Mouse (Mus musculus) myocyte (in vitro differentiated cells): ENCODE measurements at regions not wholly inside any gene's neighbourhood (a gene's known extent, or its start where the extent isn't known, plus 50 kb on each side); places are given as distances from the start of the nearest gene placed in this dataset.

Experiments
- H3K27me3 ChIP-seq: one replicate; pipeline ENCODE4 v1.6.1; 2011; ENCODE audit not compliant: control insufficient read depth, insufficient read depth, insufficient read length
- H3K36me3 ChIP-seq: one replicate; pipeline ENCODE4 v1.6.1; 2011; ENCODE audit not compliant: control insufficient read depth, insufficient read depth
- H3K4me2 ChIP-seq: one replicate; pipeline ENCODE4 v1.6.1; 2011; ENCODE audit warnings: low read depth, control low read depth
- H3K4me3 ChIP-seq: one replicate; pipeline ENCODE4 v1.5.1; 2011; ENCODE audit warnings: mild to moderate bottlenecking, control low read depth, moderate library complexity
- H3K79me2 ChIP-seq: one replicate; pipeline ENCODE4 v1.6.1; 2011; ENCODE audit not compliant: control insufficient read depth, insufficient read depth
- H3ac ChIP-seq: one replicate; pipeline ENCODE4 v1.6.1; 2011; ENCODE audit not compliant: control insufficient read depth, insufficient read length
- CEBPB ChIP-seq: IDR thresholded peaks from 2 replicates; pipeline ENCODE4 v1.6.1; 2011; ENCODE audit warnings: mild to moderate bottlenecking, moderate library complexity; ENCODE audit not compliant: poor library complexity, insufficient read depth, severe bottlenecking
- E2F4 ChIP-seq: IDR thresholded peaks from one replicate; pipeline ENCODE4 v1.6.1; 2011; ENCODE audit warnings: mild to moderate bottlenecking, control low read depth, moderate library complexity; ENCODE audit not compliant: insufficient read depth
- MAX ChIP-seq: IDR thresholded peaks from one replicate; pipeline ENCODE4 v1.6.1; 2011; ENCODE audit warnings: low read depth, mild to moderate bottlenecking, control low read depth
- MYOD1 ChIP-seq, 3 experiments: IDR thresholded peaks; one replicate each; pipeline ENCODE4 v1.6.1; 2011; ENCODE audit warnings: control low read depth in 2 of 3, low read depth in 2 of 3, mild to moderate bottlenecking in 2 of 3, moderate library complexity in 1 of 3; ENCODE audit not compliant: insufficient read length in 2 of 3, control insufficient read depth in 1 of 3
- MYOG ChIP-seq, 3 experiments: IDR thresholded peaks; one replicate each; pipeline ENCODE4 v1.6.1; 2011; ENCODE audit warnings: control low read depth in 2 of 3, low read depth in 2 of 3, mild to moderate bottlenecking in 2 of 3; ENCODE audit not compliant: insufficient read length in 2 of 3, control insufficient read depth in 1 of 3, insufficient read depth in 1 of 3
- POLR2A ChIP-seq: IDR thresholded peaks from one replicate; pipeline ENCODE4 v1.6.1; 2011; ENCODE audit warnings: low read depth, mild to moderate bottlenecking, control low read depth, moderate library complexity; ENCODE audit not compliant: insufficient read length
- POLR2AphosphoS2 ChIP-seq: IDR thresholded peaks from one replicate; pipeline ENCODE4 v1.6.1; 2011; ENCODE audit warnings: low read depth, control low read depth; ENCODE audit not compliant: insufficient read length
- REST ChIP-seq: IDR thresholded peaks from one replicate; pipeline ENCODE4 v1.6.1; 2011; ENCODE audit warnings: mild to moderate bottlenecking, control low read depth, moderate library complexity; ENCODE audit not compliant: insufficient read depth, insufficient read length
- SRF ChIP-seq: IDR thresholded peaks from one replicate; pipeline ENCODE4 v1.6.1; 2011; ENCODE audit warnings: low read depth; ENCODE audit not compliant: control insufficient read depth, insufficient read length
- TCF12 ChIP-seq: IDR thresholded peaks from one replicate; pipeline ENCODE4 v1.6.1; 2011; ENCODE audit warnings: mild to moderate bottlenecking, control low read depth; ENCODE audit not compliant: poor library complexity, insufficient read depth, severe bottlenecking
- TCF3 ChIP-seq: IDR thresholded peaks from one replicate; pipeline ENCODE4 v1.6.1; 2011; ENCODE audit warnings: low read depth, control low read depth; ENCODE audit not compliant: insufficient read length
- USF1 ChIP-seq: IDR thresholded peaks from one replicate; pipeline ENCODE4 v1.6.1; 2011; ENCODE audit warnings: low read depth, mild to moderate bottlenecking, control low read depth, moderate library complexity

DNA sequence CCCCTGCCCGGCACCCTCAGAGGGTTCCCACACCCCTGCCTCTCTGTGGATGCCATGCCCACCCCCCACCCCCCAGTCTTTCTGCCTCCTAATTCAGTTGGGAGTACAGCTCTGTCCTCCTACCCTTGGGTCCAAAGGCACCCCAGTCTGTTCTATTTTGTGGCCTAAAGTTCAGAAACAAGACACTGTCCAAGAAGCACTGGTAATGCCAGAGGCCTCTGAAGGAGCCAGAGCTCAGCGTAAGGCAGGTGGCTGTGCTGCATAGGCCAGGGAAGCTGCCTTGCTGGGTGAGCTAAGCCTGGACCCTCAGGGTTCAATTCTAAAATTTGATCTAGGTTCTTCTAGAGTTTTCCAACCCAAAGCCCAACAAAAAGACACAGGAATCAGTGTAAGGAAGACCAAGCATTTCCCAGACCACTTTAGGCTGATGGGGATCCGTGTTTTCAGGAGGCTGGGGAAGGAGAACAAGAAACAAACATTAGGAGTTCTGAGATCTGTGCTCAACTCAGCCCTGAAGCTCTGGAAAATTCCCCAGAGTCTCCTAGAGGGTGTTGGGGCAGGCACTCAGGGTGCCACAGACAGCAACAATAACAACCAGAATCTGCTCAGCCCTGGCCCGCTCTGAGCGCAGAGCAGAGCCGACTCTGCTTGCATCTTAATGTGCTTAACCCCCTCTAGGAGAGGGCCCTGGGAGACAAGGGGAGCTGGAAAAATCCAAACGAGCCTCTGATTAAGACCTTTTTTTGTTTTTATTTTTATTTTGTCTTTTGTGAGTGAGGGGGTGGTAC is 81.0 kb downstream of the 1700001O22Rik start:
- H3K4me2 ChIP-seq: peak overlapping the region; percentile 100

DNA sequence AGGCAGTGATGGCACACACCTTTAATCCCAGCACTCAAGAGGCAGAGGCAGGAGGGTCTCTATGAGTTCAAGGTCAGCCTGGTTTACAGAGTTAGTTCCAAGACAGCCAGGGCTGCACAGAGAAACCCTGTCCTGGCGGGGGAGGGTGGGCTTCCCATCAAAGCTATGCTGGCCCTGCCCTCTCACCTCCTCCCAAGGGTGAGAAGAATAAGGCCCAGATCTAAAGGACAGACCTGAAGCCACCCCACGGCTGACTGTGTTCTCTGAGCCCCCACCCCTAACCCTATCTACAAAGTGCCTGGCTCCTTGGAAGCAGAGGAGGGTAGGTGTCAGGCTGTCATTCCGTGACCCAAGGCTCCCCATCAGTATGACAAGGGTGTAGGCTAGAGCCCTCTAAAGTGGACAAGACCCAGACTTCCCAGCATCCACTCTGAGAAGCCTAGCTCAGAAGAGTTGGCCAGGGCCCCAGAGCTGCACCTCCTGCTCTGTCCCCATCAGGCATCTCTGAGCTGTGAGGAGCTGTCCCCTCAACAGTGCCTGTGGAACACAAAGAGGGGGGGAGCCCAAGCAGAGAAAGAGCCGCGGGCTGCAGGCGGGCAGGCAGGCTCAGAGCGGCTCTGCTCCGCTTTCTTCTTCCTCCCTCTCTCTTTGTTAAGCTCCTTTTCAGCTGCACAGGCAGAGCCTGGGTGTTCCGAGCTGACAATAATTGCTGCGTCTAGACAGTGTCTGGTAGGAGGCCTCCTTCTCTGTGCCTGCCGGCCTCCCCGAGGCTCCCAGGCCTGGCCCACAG is 81.8 kb downstream of the 1700001O22Rik start:
- no peaks in the 10 kb centered on the region for H3K36me3 ChIP-seq
- peaks cover 6% of the 10 kb centered on the region for H3K79me2 ChIP-seq
- H3K4me3 ChIP-seq: no peak overlapping the region
- H3ac ChIP-seq: no peak overlapping the region
- TF ChIP-seq TCF3 (no peak), POLR2AphosphoS2 (peak; percentile 9), REST (no peak)
- peak overlapping the region; percentile 100 for H3K4me2 ChIP-seq
- no peaks in the 10 kb centered on the region for H3K27me3 ChIP-seq

More for the DNA sequence above, 81.0 kb downstream of the 1700001O22Rik start:
- H3K36me3 ChIP-seq: no peaks in the 10 kb centered on the region
- H3K79me2 ChIP-seq: peaks cover 6% of the 10 kb centered on the region
- no peak for TF ChIP-seq POLR2AphosphoS2
- no peak for TF ChIP-seq TCF12
- TF ChIP-seq REST: no peak
- no peak for TF ChIP-seq E2F4
- no peak for TF ChIP-seq POLR2A
- no peak for TF ChIP-seq SRF
- TF ChIP-seq MAX: no peak
- no peak for TF ChIP-seq USF1
- no peak for TF ChIP-seq MYOG (IDR thresholded peaks at IDR 0.05; ENCODE audit: control insufficient read depth in 1 of 3, insufficient read depth in 1 of 3, insufficient read length in 2 of 3, low read depth in 2 of 3)
- TF ChIP-seq TCF3: no peak
- TF ChIP-seq CEBPB: no peak
- H3ac ChIP-seq: no peak overlapping the region
- no peaks in the 10 kb centered on the region for H3K27me3 ChIP-seq
- H3K4me3 ChIP-seq: no peak overlapping the region

DNA sequence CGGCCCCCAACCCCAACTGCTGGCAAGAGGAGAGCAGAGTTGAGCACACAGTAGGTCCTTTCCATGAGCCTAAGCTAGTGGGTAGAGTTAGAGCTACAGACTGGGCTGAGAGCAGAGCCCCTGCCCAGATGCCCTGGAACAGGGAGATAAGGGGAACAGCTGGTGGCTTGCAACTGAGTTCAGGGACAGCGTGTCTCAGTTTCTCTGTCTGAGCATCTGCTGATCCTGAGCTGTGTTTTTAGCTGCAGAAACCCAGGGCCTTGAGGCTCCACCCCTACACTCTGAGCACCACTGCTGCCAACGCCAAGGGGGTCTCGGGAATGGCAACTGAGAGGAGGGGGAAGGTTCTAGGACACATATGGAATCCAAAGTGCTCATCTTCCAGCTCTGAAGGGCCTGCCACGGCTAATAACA is 82.4 kb downstream of the 1700001O22Rik start:
- Histone ChIP-seq H3ac (no peak overlapping the region), H3K4me2 (peak overlapping the region; percentile 100), H3K79me2 (peaks cover 6% of the 10 kb centered on the region), H3K27me3 (no peaks in the 10 kb centered on the region), H3K4me3 (peak overlapping the region; percentile 46), H3K36me3 (no peaks in the 10 kb centered on the region)
- TF ChIP-seq POLR2A: peak; percentile 37
- peak in 2 of 3 experiments; percentile 46 to 70 for TF ChIP-seq MYOG (IDR thresholded peaks at IDR 0.05; ENCODE audit: control insufficient read depth in 1 of 3, insufficient read depth in 1 of 3, insufficient read length in 2 of 3, low read depth in 2 of 3)
- TF ChIP-seq POLR2AphosphoS2: peak; percentile 44
- no peak for TF ChIP-seq TCF3
- peak; percentile 17 to 59 (median 57) for TF ChIP-seq MYOD1 (IDR thresholded peaks at IDR 0.05; ENCODE audit: control insufficient read depth in 1 of 3, insufficient read length in 2 of 3, low read depth in 2 of 3)
- TF ChIP-seq E2F4: no peak
- no peak for TF ChIP-seq CEBPB

DNA sequence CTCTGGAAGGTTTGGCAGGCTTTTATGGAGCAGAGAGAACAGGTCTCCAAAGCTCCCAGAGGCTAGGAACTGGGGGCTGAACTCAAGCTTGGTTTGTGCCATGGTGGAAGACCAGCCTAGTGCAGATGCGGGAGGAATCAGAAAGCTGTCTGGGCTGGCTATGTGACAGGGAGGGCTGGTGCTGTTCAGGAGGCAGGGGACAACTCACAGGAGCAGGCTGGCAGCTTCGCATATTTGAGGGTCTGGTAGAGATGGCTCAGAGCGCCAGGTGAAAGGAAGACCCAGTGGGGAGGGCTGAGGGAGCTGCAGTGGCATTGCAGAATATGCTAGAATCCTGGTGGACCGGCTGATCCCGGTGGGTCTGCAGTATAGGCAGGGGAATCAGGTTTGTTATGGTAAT is 83.2 kb downstream of the 1700001O22Rik start:
- H3K36me3 ChIP-seq: no peaks in the 10 kb centered on the region
- H3K4me3 ChIP-seq: peak overlapping the region; percentile 46
- peak overlapping the region; percentile 28 for H3ac ChIP-seq
- peaks cover 6% of the 10 kb centered on the region for H3K79me2 ChIP-seq
- peak overlapping the region; percentile 100 for H3K4me2 ChIP-seq
- TF ChIP-seq POLR2AphosphoS2 (no peak), E2F4 (no peak), POLR2A (no peak), REST (no peak), TCF12 (no peak), MYOG (IDR thresholded peaks at IDR 0.05; ENCODE audit: control insufficient read depth in 1 of 3, insufficient read depth in 1 of 3, insufficient read length in 2 of 3, low read depth in 2 of 3) (no peak), TCF3 (no peak), USF1 (no peak), CEBPB (no peak), MAX (no peak), SRF (no peak), MYOD1 (IDR thresholded peaks at IDR 0.05; ENCODE audit: control insufficient read depth in 1 of 3, insufficient read length in 2 of 3, low read depth in 2 of 3) (no peak)
- H3K27me3 ChIP-seq: no peaks in the 10 kb centered on the region
